Mouse (Mus musculus): ENCODE measurements at regions not wholly inside any gene's neighbourhood (a gene's known extent, or its start where the extent isn't known, plus 50 kb on each side); places are given as distances from the start of the nearest gene placed in this dataset.

DNA sequence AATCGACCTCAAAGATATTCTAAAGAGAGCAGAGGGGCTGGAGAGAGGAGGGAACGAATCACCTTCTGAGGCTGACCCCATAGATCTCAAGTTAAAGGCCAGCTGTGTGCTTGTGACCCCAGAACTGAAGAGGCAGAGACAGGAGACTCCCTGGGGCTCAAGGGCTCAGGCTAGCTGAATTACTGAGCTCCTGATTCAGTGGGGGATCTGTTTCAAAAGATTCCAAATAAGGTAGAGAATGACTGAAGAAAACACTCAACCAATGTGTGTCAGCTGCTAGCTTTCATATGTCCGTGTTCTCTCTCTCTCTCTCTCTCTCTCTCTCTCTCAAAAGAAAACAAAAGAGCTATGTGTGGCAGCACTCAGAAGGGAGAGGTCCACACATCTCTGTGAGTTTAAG, 70.0 kb upstream of the Gli2 start:
- Histone ChIP-seq H3K4me2 (no peak overlapping the region), H3K4me3 (no peak overlapping the region), H3K9me3 (no peaks in the 10 kb centered on the region), H3K4me1 (replicated peaks) (no peaks in the 10 kb centered on the region), H3K9ac (no peak overlapping the region), H3K27ac (no peak overlapping the region), H3K36me3 (no peaks in the 10 kb centered on the region), H3K27me3 (no peaks in the 10 kb centered on the region)
- WGBS = 27% methylated on average over 3 of the region's 3 CpGs
- no peak for ATAC-seq (ENCODE audit: low FRiP score)

DNA sequence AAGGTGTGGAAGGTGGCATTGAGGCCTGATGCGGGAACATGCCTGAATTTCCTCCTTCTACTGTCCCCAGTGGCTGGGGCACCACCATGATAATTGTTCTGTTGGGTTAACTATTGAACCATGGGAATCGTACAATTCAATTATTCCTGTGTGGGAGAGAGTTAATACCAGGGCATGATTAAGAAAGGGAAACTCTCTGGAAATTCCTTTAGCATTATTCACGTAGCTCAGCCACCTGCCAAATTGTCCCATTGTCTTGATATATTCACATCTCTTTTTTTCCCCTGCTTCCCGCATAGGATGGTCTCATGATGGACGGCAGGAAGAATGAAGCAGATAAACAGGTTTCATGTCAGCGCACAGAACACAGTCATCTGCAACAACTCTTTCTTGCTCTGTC, 69.6 kb upstream of the Gli2 start:
- Histone ChIP-seq H3K9ac (no peak overlapping the region), H3K4me1 (replicated peaks) (no peaks in the 10 kb centered on the region), H3K9me3 (no peaks in the 10 kb centered on the region), H3K4me3 (no peak overlapping the region), H3K27me3 (no peaks in the 10 kb centered on the region), H3K4me2 (no peak overlapping the region), H3K27ac (no peak overlapping the region), H3K36me3 (no peaks in the 10 kb centered on the region)
- 70% methylated on average over 6 of the region's 6 CpGs for WGBS
- no peak for ATAC-seq (ENCODE audit: low FRiP score)

DNA sequence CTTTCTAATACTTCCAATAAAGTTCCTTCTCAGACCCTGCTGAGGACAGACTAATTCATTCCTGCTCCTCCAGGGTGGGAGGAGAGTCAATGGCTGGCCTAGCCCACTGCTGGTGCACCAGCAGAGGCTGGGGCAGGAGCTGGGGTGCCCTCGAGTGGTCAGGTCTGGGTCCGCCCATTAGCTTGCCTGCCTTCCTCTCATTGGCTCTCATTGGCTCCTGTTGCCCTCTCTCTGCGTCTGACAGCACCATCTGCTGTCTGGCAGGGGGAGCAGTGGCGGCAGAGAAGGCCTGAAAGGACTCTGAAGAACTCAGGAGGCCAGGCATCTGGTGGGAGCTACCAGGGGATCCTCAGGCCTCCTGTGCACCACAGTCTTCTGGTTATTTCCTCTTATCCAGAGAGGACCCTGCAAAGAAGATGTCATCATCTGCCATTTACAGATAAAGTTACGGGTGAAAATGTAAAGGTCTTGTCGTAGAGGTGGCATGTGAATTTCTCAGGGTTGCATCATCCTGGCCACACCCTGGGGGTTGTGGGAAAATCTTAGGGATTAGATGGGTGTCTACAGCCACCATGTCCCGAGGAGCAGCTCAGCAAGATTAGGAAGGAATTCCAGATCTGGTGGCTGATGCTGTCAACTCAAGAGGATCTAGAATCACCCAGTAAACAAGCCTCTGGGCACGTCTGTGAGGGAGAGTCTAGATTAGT, 66.6 kb upstream of the Gli2 start:
- Histone ChIP-seq H3K27me3 (0 out of 2 replicates have a peak, but pooled peaks cover 6% of the 10 kb centered on the region), H3K4me2 (no peak overlapping the region), H3K9ac (no peak overlapping the region), H3K36me3 (no peaks in the 10 kb centered on the region), H3K9me3 (no peaks in the 10 kb centered on the region), H3K27ac (no peak overlapping the region), H3K4me3 (no peak overlapping the region), H3K4me1 (replicated peaks) (no peaks in the 10 kb centered on the region; the same call in 1 of the 2 replicates)
- 50% methylated on average over 8 of the region's 8 CpGs for WGBS
- no peak for ATAC-seq (ENCODE audit: low FRiP score)

DNA sequence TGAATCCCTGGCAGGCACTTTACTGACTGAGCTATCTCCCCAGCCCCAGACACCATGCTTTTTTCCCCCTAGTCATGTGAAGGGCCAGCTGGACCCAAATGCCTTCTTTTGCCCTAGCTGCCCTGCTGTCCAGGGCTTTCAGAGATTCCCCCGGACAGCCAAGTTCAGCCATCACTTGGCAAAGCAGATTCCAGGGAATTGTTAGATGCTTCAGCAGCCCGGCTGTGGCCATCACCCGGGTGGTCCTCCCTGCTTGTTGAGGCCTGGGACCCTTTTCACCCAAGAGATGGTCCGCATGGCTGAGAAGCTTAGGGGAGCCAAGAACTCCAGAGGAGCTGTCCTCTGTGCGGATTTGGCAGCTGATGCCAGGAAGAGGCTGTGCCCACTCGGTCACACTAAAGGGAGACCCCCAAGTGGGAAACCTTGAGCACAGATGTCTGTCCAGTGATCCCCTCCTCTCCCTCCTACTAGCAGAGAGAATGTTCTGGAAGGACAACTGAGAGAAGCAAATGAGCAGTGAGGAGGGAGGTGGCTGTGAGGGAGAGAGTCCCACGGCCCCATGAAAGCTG, 61.8 kb upstream of the Gli2 start:
- no peaks in the 10 kb centered on the region for H3K36me3 ChIP-seq
- no peak overlapping the region for H3K9ac ChIP-seq
- H3K27me3 ChIP-seq = 0 out of 2 replicates have a peak, but pooled peaks cover 6% of the 10 kb centered on the region
- H3K4me3 ChIP-seq = no peak overlapping the region
- H3K9me3 ChIP-seq = no peaks in the 10 kb centered on the region
- 76% methylated on average over 7 of the region's 7 CpGs for WGBS
- ATAC-seq (ENCODE audit: low FRiP score) = no peak
- no peaks in the 10 kb centered on the region; the same call in 1 of the 2 replicates for H3K4me1 ChIP-seq (replicated peaks)
- no peak overlapping the region for H3K4me2 ChIP-seq
- H3K27ac ChIP-seq = no peak overlapping the region

DNA sequence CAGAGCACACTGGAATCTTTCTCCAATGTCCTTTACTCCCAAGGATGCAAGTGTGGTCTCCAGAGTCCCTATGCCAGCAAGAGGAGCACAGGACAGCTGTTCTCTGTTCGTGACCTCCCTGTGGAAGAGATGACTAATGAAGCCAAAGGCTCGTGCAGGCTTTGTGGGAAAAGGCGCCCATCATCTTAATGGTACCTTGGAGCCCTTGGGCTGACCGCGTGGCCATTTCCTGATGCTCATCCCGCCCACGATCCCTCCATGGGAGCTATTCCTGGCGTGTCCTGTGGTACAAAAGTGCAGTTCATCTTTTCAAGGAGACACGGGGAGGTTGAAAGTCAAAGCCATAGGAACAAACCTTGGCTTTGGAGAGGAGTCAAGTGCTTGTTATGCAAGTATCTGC, 55.2 kb upstream of the Gli2 start:
- Histone ChIP-seq H3K4me1 (replicated peaks) (peaks cover 5% of the 10 kb centered on the region; the same call in 1 of the 2 replicates), H3K36me3 (no peaks in the 10 kb centered on the region), H3K4me3 (no peak overlapping the region), H3K9ac (no peak overlapping the region), H3K27ac (no peak overlapping the region), H3K4me2 (no peak overlapping the region), H3K27me3 (no peaks in the 10 kb centered on the region), H3K9me3 (no peaks in the 10 kb centered on the region)
- no peak for ATAC-seq (ENCODE audit: low FRiP score)
- 78% methylated on average over 9 of the region's 9 CpGs for WGBS

DNA sequence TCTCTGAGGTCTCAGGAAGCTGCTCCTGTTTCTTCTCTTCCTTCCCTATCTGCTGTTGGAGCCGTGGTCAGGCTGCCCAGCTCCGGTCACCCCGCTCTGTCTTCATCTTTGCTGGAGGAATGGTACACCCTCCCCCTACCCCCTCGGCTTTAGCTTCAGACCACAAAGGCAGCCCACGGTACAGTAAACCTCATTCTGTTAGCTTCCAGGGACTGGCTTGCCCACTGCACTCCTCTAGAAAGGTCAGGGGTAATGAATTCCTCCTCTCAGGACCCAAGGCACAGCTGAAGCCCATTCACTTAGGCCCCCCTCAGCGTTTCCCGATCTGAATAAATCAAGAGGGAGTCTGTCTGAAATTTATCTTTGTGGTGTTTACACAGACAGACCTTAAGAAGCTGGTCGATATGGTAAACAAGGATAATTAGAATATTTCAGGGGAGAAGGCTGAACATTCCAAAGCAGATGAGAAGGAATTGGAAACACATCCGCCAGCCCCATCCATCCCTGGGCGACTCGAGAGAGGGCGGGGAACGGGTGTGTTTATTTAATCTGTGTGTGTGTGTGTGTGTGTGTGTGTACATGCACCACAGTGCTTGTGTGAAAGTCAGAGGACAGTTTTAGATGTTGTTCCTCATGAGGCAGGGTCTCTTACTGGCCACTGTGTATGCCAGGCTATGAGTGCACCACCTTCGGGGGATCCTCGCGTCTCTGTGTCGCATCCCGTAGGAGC, 53.0 kb upstream of the Gli2 start:
- no peaks in the 10 kb centered on the region for H3K9me3 ChIP-seq
- H3K9ac ChIP-seq = no peak overlapping the region
- H3K4me1 ChIP-seq (replicated peaks) = peaks cover 5% of the 10 kb centered on the region; the same call in 1 of the 2 replicates
- H3K4me2 ChIP-seq = no peak overlapping the region
- no peaks in the 10 kb centered on the region for H3K36me3 ChIP-seq
- no peaks in the 10 kb centered on the region for H3K27me3 ChIP-seq
- H3K4me3 ChIP-seq = no peak overlapping the region
- H3K27ac ChIP-seq = peak overlapping the region; percentile 12; the same call in 1 of the 2 replicates
- peak; percentile 59; the same call in 1 of the 2 replicates for ATAC-seq (ENCODE audit: low FRiP score)
- WGBS = 71% methylated on average over 18 of the region's 18 CpGs

All from hindbrain, embryonic 13.5 days (tissue).